Mouse (Mus musculus): ENCODE measurements around the gene Rnf224. TPM values are rescaled to one million over a fixed set of nuclear protein-coding genes. Genes with fewer than 3 reads are reported as not detected.

Gene Rnf224
- polyA plus RNA-seq, 1 experiment, result not detected

DNA sequence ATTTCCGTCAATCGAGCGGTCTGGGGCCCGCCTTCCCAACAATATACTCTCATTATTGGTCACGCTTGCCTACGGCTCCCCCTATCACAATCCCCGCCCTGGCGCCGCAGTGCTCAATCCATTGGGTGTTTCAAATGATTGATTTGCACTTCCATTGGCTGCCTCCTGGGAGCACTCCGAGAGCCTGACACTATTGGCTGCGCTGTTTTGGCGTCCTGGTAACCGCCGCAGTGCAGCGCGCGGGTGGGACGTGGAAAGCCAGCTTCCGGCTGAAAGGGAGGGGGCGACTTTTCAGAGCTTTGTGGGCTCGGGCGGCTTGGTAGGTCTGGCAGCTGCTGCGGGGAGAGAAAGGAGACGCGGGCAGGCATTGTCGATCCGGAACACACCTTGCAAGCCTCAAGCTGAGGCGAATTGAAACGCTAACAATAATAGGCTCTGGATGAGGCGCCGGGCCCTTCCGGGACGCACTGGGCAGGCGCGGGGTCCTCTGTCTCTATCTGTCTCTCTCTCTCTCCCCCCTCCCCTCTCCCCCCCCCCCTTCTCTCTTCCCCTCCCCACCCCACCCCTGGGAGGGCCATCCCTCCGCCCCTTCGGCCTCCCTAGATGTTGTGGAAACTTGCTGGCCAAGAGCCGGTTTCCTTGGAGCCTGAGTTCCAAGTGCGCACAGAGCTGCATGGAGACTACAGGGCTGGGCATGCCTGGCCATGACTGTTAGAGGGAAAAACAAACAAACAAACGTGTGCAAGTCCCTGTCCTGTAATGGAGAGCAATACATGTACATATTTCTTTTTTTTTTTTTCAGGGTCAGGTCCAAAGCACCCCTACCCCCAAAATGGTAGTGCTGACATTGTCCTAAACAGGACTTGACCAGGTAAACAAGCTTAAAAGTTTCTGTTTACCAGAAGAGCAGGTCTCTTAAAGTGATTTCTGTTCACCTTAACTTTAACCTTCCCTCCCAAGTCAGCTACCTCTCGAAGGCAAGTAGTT lies 11.5 kb downstream of the Rnf224 start:
- Histone ChIP-seq H3K27ac (ENCODE audit: insufficient read depth, low read depth, low read length) (peak overlapping the region; percentile 97), H3K4me3 (ENCODE audit: insufficient read depth, low read depth, low read length) (peak overlapping the region; percentile 90), H3K4me1 (ENCODE audit: control insufficient read depth, insufficient read depth, low read length) (peaks cover 5% of the 10 kb centered on the region)
- 1% methylated on average over 41 of the region's 41 CpGs for WGBS
- TF ChIP-seq CTCF (IDR thresholded peaks at IDR 0.05; ENCODE audit: insufficient read depth, low read depth, low read length), result no peak
- 0 out of 2 replicates have a peak, but pooled peaks have one; percentile 45 for TF ChIP-seq POLR2A (IDR thresholded peaks at IDR 0.05; ENCODE audit: insufficient read depth, low read depth, low read length)

DNA sequence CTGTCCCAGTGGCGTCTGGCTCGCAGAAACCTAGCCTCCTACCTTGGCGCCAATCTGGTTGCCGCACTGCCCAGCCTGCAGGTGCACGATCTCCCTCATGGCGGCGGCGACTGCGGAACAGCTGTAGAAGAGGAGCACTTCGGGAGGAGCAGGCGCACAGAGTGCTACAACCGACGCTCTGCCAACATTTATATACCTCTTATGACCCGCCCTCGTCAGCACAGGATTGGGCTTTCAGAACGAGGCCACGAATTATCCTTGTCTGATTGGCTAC lies 12.2 kb downstream of the Rnf224 start, which contains the start of gene Tubb4b:
Tubb4b (minus strand) TSS at position 211 of the 274 bp plus-strand sequence.
- Histone ChIP-seq H3K4me3 (ENCODE audit: insufficient read depth, low read depth, low read length) (peak within 1 kb of the TSS; percentile 90), H3K27ac (ENCODE audit: insufficient read depth, low read depth, low read length) (peak within 1 kb of the TSS; percentile 97), H3K4me1 (ENCODE audit: control insufficient read depth, insufficient read depth, low read length) (peaks cover 5% of the 10 kb centered on the region)
- TF ChIP-seq CTCF (IDR thresholded peaks at IDR 0.05; ENCODE audit: insufficient read depth, low read depth, low read length) (no peak), POLR2A (IDR thresholded peaks at IDR 0.05; ENCODE audit: insufficient read depth, low read depth, low read length) (peak; percentile 99)
- 1% methylated on average over 17 of the region's 17 CpGs for WGBS

DNA sequence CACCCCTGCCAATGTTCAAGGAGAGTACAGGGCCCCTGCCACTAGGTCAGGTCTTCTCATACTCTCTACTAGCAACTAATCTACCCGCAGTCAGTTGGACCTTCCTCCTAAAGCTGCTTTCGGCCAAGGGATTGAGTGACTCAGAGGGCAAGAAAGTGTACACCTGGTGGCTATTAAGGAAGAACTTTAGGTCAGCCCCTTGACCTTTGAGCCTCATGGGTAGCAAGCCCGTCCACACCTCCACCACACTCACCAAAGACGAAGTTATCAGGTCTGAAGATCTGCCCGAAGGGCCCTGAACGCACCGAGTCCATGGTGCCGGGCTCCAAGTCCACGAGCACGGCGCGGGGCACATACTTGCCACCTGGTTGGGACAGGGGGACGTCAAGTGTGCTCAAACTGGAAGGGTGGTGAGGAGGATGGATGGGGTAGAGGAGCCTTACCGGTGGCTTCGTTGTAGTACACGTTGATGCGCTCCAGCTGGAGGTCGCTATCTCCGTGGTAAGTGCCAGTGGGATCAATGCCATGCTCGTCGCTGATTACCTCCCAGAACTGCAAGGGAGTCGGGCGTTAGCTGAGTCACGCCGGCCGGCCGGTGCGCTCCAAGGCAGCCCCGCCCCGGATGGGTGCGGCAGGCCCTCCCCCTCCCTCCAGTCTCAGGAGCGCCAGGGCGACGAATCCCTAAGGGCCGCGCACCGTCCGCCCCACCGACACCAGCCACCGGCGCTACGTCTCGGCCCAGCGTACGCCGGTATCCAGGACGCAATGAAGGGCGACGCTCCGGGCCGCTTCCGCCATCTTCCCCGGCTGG lies 12.7 kb downstream of the Rnf224 start:
- WGBS, result 2% methylated on average over 49 of the region's 53 CpGs
- peak overlapping the region; percentile 88 for H3K27ac ChIP-seq (ENCODE audit: insufficient read depth, low read depth, low read length)
- no peak for TF ChIP-seq POLR2A (IDR thresholded peaks at IDR 0.05; ENCODE audit: insufficient read depth, low read depth, low read length)
- no peak for TF ChIP-seq CTCF (IDR thresholded peaks at IDR 0.05; ENCODE audit: insufficient read depth, low read depth, low read length)
- peak overlapping the region; percentile 86 for H3K4me3 ChIP-seq (ENCODE audit: insufficient read depth, low read depth, low read length)
- peaks cover 2% of the 10 kb centered on the region for H3K4me1 ChIP-seq (ENCODE audit: control insufficient read depth, insufficient read depth, low read length)

DNA sequence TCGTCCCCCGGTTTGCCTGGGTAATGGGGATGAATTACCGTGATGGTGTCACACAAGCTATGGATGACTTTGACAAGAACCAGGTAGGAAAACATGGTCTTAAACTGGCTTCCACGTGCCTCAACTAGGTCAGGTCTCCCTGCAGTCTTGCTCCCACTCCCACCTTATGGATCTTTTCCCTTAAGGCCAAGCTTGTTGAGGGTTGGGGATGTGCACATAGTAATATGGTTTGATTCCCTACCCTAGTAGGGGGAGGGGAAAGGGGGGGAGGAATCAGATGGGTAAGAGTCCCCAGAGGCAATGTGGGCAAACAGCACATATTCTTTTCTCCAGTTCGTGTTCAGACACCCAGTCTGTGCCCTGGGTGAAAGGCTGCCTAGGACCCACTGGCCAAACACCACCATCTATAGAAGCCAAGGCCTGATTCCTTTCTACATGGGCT lies 15.2 kb downstream of the Rnf224 start:
- Histone ChIP-seq H3K4me1 (ENCODE audit: control insufficient read depth, insufficient read depth, low read length) (no peaks in the 10 kb centered on the region), H3K4me3 (ENCODE audit: insufficient read depth, low read depth, low read length) (no peak overlapping the region), H3K27ac (ENCODE audit: insufficient read depth, low read depth, low read length) (no peak overlapping the region)
- 74% methylated on average over 5 of the region's 5 CpGs for whole genome bisulfite sequencing
- TF ChIP-seq POLR2A (IDR thresholded peaks at IDR 0.05; ENCODE audit: insufficient read depth, low read depth, low read length), result no peak
- no peak for TF ChIP-seq CTCF (IDR thresholded peaks at IDR 0.05; ENCODE audit: insufficient read depth, low read depth, low read length)

DNA sequence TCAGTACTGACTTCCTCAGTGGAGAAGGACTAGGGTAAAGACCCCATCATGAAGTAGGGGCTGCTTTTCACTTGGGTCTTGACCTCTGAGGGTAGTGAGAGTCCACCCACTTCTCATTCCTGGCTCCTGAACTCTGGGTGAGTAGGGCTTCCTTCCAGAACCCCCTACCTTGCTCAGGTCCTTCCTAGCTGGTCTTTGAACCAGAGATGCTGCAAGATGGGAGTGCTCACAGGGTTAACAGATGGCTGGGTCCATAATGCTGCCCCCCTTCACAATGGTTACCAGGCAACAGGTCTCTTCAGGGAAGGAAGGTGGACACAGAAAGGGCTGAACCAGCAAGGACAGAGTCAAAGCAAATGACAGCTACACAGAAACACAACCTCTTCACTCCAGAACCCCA lies 18.1 kb downstream of the Rnf224 start, which contains the start of gene Fam166a:
Fam166a (plus strand) TSS at position 301 of the 400 bp plus-strand sequence.
- Histone ChIP-seq H3K27ac (ENCODE audit: insufficient read depth, low read depth, low read length) (no peak within 1 kb of the TSS), H3K4me3 (ENCODE audit: insufficient read depth, low read depth, low read length) (no peak within 1 kb of the TSS), H3K4me1 (ENCODE audit: control insufficient read depth, insufficient read depth, low read length) (no peaks in the 10 kb centered on the region)
- TF ChIP-seq POLR2A (IDR thresholded peaks at IDR 0.05; ENCODE audit: insufficient read depth, low read depth, low read length) (no peak), CTCF (IDR thresholded peaks at IDR 0.05; ENCODE audit: insufficient read depth, low read depth, low read length) (no peak)

DNA sequence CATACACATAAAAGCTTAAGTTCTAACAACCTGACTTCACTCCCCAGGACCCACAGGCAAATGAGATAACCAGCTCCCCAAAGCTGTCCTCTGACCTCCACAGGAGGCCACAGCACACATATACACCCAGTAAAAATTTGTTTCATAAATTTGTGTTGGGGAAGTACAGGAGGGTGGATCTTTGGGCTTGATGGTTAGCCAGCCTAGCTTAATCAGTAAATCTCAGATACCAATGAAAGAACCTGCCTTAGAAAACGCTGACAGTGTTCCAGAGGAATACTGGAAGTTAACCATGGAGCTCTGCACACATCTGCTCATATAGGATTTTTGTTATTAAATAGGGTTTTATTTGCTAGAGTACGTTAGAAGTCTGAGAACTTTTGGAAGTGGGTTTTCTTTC lies 18.9 kb downstream of the Rnf224 start:
- H3K4me1 ChIP-seq (ENCODE audit: control insufficient read depth, insufficient read depth, low read length), result no peaks in the 10 kb centered on the region
- TF ChIP-seq POLR2A (IDR thresholded peaks at IDR 0.05; ENCODE audit: insufficient read depth, low read depth, low read length) (no peak), CTCF (IDR thresholded peaks at IDR 0.05; ENCODE audit: insufficient read depth, low read depth, low read length) (no peak)
- WGBS, result 70% methylated on average over 2 of the region's 2 CpGs

DNA sequence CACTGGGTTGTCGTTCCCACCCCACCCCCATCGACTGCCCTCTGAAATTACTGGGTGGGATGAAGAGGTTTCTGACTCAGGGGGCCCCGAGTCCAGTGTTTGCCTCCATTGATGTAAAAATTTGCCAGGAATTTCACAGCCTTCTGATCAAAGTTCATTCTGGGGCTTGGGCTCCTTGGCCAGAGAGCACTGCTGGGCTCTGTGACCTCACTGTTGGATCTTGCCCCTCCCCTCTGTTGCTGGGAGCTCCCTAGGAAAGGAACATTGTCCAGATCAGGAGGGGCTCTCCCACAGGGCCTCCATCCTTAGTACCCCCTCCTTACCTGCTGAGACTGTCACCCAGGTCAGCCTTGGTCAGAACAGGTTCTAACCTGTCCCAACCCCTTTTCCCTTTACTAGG lies 22.1 kb downstream of the Rnf224 start, which contains the start of gene Stpg3:
Stpg3 (minus strand) TSS at position 194 of the 400 bp plus-strand sequence.
- TF ChIP-seq POLR2A (IDR thresholded peaks at IDR 0.05; ENCODE audit: insufficient read depth, low read depth, low read length), result no peak
- TF ChIP-seq CTCF (IDR thresholded peaks at IDR 0.05; ENCODE audit: insufficient read depth, low read depth, low read length), result no peak
- peaks cover 8% of the 10 kb centered on the region for H3K4me1 ChIP-seq (ENCODE audit: control insufficient read depth, insufficient read depth, low read length)
- H3K4me3 ChIP-seq (ENCODE audit: insufficient read depth, low read depth, low read length), result no peak within 1 kb of the TSS
- 77% methylated on average over 3 of the region's 3 CpGs for WGBS
- H3K27ac ChIP-seq (ENCODE audit: insufficient read depth, low read depth, low read length), result no peak within 1 kb of the TSS

More for the DNA sequence above, 18.9 kb downstream of the Rnf224 start:
- Histone ChIP-seq H3K27ac (ENCODE audit: insufficient read depth, low read depth, low read length) (no peak overlapping the region), H3K4me3 (ENCODE audit: insufficient read depth, low read depth, low read length) (no peak overlapping the region)

DNA sequence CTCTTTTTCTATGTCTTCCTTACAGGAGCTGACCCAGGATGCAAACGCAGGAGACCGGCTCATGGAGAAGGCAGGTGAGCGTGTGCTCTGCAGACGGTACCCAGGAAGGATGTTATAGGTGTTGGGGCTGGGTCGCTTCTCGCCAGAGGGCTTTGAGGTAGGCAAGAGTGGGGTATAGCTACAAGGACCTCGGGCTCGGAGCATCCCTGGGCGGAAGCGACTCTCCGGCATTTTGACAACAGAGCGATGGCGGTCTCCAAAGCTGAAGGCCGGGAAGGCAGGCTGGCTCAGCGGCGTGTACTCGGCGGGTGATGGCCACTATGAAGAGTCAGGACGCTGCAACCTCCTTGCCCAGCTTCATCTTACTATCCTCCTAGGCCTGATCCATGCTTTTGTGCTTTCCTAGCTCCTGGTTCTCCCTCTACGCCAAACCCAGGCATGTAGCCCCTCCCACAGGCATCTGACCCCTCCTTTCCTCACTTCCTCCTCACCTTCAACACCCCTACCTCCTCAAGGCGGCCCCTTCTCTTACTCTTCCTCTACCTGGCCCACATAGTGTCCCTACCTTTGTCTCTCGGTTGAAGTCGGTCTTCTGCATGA lies 23.2 kb downstream of the Rnf224 start:
- TF ChIP-seq CTCF (IDR thresholded peaks at IDR 0.05; ENCODE audit: insufficient read depth, low read depth, low read length) (no peak), POLR2A (IDR thresholded peaks at IDR 0.05; ENCODE audit: insufficient read depth, low read depth, low read length) (no peak)
- Histone ChIP-seq H3K4me1 (ENCODE audit: control insufficient read depth, insufficient read depth, low read length) (peaks cover 8% of the 10 kb centered on the region), H3K4me3 (ENCODE audit: insufficient read depth, low read depth, low read length) (no peak overlapping the region), H3K27ac (ENCODE audit: insufficient read depth, low read depth, low read length) (no peak overlapping the region)
- 74% methylated on average over 23 of the region's 23 CpGs for WGBS

Measured in olfactory bulb, adult 2 months (tissue).